Mouse (Mus musculus) left cerebral cortex, adult 11 months (tissue): Measurements from ENCODE around the gene Frmd8.
"Not testable (repeated sequence)": the region's sequence is repeated elsewhere in the genome, so short reads cannot be mapped to it uniquely, and the experiment has no call there.

ENCODE experiments used
- DNase-seq: peaks from one replicate; pipeline ENCODE4 v3.0.0; 2022; ENCODE audit warnings: low spot score

Frmd8 gene

GRCm38 (mm10) chr19:5824826-5825617, 50.1 kb downstream of the Frmd8 start:
- DNase-seq, result no peak

GRCm38 (mm10) chr19:5824043-5824825, 50.8 kb downstream of the Frmd8 start:
- DNase-seq, result no peak

- no peak for DNase-seq
Observed at GRCm38 (mm10) chr19:5823266-5823839, 51.7 kb downstream of the Frmd8 start.

- no peak for DNase-seq
Observed at GRCm38 (mm10) chr19:5822834-5823205, 52.3 kb downstream of the Frmd8 start.

- peak; percentile 74 for DNase-seq
Observed at GRCm38 (mm10) chr19:5822174-5822833, 52.8 kb downstream of the Frmd8 start.

- DNase-seq, result no peak
Observed at GRCm38 (mm10) chr19:5821847-5822173, 53.3 kb downstream of the Frmd8 start.

- DNase-seq, result no peak
Observed at GRCm38 (mm10) chr19:5819549-5819948, 55.5 kb downstream of the Frmd8 start.

- no peak for DNase-seq
Observed at GRCm38 (mm10) chr19:5818590-5818977, 56.5 kb downstream of the Frmd8 start.

GRCm38 (mm10) chr19:5817703-5818589, 57.1 kb downstream of the Frmd8 start:
- DNase-seq, result peak; percentile 72

- DNase-seq, result no peak
Observed at GRCm38 (mm10) chr19:5815928-5816327, 59.1 kb downstream of the Frmd8 start.

- no peak for DNase-seq
Observed at GRCm38 (mm10) chr19:5815010-5815409, 60.1 kb downstream of the Frmd8 start.

- DNase-seq, result not testable (repeated sequence)
Observed at GRCm38 (mm10) chr19:5814048-5814447, 61.0 kb downstream of the Frmd8 start.

- no peak for DNase-seq
Observed at GRCm38 (mm10) chr19:5813567-5813966, 61.5 kb downstream of the Frmd8 start.

- peak; percentile 95 for DNase-seq
Observed at GRCm38 (mm10) chr19:5811771-5812504, 63.1 kb downstream of the Frmd8 start.

GRCm38 (mm10) chr19:5810840-5811563, 64.1 kb downstream of the Frmd8 start:
- no peak for DNase-seq

GRCm38 (mm10) chr19:5810103-5810839, 64.8 kb downstream of the Frmd8 start:
- no peak for DNase-seq

GRCm38 (mm10) chr19:5809712-5810089, 65.4 kb downstream of the Frmd8 start:
- no peak for DNase-seq

- no peak for DNase-seq
Observed at GRCm38 (mm10) chr19:5808955-5809711, 65.9 kb downstream of the Frmd8 start.

GRCm38 (mm10) chr19:5807740-5808139, 67.3 kb downstream of the Frmd8 start:
- DNase-seq, result no peak
